Mouse (Mus musculus): Measurements from ENCODE around the gene Fap.

Fap gene

GRCm38 (mm10) chr2:62460231-62460710, 113.6 kb downstream of the Fap start:
- no peak for DNase-seq (ENCODE audit: low spot score in 2 of 2)

GRCm38 (mm10) chr2:62459241-62460174, 114.4 kb downstream of the Fap start:
- DNase-seq (ENCODE audit: low spot score in 2 of 2) = no peak

DNA sequence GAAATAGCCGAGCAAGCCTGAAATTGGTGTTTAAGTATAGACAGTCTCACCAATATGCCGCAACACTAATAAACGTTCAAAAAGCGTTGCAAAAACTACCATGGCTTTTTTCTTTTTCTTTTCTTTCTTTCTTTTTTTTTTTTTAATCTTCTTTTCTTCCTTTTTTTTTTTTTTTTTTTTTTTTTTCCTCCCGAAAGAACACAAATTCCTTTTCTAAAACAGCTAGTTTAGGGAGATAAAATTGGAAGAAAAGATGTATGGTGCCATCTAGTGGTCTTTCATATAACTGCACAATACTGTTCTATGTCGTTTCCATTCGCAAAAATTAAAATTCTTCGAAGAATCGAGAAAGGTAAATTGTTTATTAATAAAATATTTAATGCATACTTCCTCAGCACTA, 115.8 kb downstream of the Fap start:
- no peak for DNase-seq (ENCODE audit: low spot score in 2 of 2)

GRCm38 (mm10) chr2:62454991-62455390, 118.9 kb downstream of the Fap start:
- DNase-seq (ENCODE audit: low spot score in 2 of 2) = no peak

- DNase-seq (ENCODE audit: low spot score in 2 of 2) = no peak
Observed at GRCm38 (mm10) chr2:62454033-62454432, 119.8 kb downstream of the Fap start.

Data from urinary bladder, adult 18-20 months (tissue).